Mouse (Mus musculus) c-Kit-positive CD71-positive TER-119-negative erythroid progenitor cells, embryonic 14.5 days (primary cell): Measurements from ENCODE around the gene H2afx.

Experiments used
- DNase-seq: peaks from one replicate; pipeline ENCODE4 v3.0.0-alpha.2; 2013; ENCODE audit warnings: low read depth

H2afx gene

GRCm38 (mm10) chr9:44379862-44380261, 45.4 kb downstream of the H2afx start:
- DNase-seq, result no peak

- no peak for DNase-seq
Measured at GRCm38 (mm10) chr9:44384596-44384995, 50.1 kb downstream of the H2afx start.
